Mouse (Mus musculus): ENCODE data around the gene 2310061I04Rik.
A peak's percentile ranks its signal among the peaks of the same experiment; 100 is the strongest.

Gene 2310061I04Rik

DNA sequence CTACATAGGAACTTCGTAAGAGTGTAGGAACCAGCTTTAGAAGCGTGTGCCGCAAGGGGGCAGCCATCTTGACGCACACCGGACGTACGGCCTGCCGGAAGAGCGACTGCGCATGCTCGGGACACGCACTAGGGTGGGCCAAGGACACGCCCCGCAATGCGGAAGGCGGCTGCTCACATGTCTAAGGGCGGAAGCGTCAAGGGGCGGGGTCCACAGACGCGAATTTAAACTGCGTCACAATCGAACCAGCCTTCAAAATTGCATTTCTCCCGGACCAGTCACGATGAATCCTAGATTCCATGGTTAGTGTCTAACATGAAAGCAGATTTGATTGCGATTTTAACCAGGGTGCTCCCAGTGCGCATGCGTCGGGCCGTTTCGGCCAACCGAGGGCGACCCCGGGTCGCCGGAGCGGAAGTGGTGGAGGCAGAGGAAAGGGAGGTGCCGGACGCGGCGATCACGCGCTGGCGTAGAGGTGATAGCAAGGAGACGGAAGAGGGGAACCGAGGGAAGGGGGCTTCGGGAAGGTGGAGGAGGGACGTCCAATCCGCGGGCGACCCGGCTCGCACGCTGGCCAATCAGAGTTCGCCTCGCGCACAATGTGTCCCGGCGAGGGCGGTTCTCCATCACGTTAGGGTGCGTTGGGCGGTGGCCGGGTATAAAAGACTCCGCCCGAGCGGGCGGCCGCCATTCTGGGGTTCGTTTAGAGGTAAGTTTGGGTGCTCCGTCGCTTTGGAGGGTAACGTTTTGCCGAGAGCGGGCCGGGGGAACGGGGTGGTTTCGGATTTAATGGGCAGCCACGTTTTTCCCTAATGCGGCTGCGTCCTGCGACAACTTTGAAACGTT, 19.3 kb upstream of the 2310061I04Rik start, which contains the start of the genes Mrps18b and Ppp1r10:
Gene Mrps18b, minus strand, starts transcription at position 93 of the 846 bp plus-strand sequence.
Gene Ppp1r10, plus strand, starts transcription at position 138 of the 846 bp plus-strand sequence.
- peak; percentile 87 for DNase-seq (ENCODE audit: extremely low read depth, low read depth, low spot score)

GRCm38 (mm10) chr17:35915538-35916296, 18.5 kb upstream of the 2310061I04Rik start:
- no peak for DNase-seq (ENCODE audit: extremely low read depth, low read depth, low spot score)

GRCm38 (mm10) chr17:35914975-35915374, 17.7 kb upstream of the 2310061I04Rik start:
- no peak for DNase-seq (ENCODE audit: extremely low read depth, low read depth, low spot score)

DNA sequence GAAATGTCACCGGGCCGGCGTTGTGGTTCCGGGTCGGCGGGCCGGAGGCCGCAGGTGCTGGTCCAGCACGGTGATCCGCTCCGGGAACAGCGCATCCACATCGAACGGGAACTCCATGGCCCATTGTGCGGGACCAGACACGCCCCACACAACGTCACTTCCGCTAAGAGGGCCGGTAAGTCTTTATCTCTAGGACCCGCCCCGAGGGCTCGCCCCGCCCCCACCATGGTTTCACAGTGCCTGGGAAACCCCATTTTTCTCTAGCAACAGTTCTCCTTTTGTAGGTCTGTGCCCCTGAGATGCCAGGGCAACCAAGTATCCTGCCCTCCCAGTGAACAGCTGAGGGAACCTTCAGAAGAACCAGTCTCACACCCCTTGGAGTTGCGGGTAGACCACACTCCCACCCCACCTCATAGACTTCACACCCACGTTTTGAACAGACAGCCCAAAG, 12.7 kb upstream of the 2310061I04Rik start, which contains the start of gene Atat1:
Gene Atat1, minus strand, starts transcription at position 157 of the 451 bp plus-strand sequence.
- DNase-seq (ENCODE audit: extremely low read depth, low read depth, low spot score), result no peak

- DNase-seq (ENCODE audit: extremely low read depth, low read depth, low spot score), result no peak
Observed at GRCm38 (mm10) chr17:35909186-35909918, 12.1 kb upstream of the 2310061I04Rik start.

GRCm38 (mm10) chr17:35907609-35908008, 10.4 kb upstream of the 2310061I04Rik start:
- DNase-seq (ENCODE audit: extremely low read depth, low read depth, low spot score), result no peak

DNA sequence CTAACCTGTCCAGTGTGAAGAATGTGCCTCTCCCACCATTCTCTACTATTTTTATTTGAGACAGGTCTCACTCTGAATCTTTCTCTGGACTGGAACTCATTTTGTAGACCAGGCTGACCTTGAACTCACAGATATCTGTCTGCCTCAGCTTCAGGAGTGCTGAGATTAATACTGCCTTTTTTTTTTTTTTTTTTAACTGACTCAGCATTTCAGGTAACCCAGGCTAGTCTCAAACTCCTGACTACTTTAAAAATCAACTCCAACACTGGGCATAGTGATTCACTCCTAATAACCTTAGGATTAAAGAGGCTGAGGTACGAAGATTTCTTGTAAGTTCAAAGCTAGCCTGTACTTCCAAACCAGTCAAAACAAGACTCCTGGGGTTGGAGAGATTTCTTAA, 8.4 kb upstream of the 2310061I04Rik start:
- no peak for DNase-seq (ENCODE audit: extremely low read depth, low read depth, low spot score)

DNA sequence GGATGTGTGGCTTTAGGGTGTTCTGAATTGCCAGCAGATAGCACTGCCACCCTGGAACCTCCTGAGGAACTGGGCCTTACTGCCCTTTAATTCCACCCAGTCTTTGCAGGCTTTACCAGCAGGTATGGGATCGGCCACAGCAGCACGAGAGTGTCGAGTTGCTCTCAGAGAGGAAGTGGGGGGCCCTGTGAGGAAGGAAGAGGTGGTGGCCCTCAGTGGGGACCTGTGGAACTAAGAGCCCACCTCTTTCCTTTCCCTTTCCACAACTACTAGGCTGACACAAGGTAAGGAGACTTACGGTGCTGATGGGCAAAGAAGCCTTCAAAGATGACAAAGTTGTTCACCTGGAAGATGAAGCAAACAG, 6.7 kb upstream of the 2310061I04Rik start:
- no peak for DNase-seq (ENCODE audit: extremely low read depth, low read depth, low spot score)

DNA sequence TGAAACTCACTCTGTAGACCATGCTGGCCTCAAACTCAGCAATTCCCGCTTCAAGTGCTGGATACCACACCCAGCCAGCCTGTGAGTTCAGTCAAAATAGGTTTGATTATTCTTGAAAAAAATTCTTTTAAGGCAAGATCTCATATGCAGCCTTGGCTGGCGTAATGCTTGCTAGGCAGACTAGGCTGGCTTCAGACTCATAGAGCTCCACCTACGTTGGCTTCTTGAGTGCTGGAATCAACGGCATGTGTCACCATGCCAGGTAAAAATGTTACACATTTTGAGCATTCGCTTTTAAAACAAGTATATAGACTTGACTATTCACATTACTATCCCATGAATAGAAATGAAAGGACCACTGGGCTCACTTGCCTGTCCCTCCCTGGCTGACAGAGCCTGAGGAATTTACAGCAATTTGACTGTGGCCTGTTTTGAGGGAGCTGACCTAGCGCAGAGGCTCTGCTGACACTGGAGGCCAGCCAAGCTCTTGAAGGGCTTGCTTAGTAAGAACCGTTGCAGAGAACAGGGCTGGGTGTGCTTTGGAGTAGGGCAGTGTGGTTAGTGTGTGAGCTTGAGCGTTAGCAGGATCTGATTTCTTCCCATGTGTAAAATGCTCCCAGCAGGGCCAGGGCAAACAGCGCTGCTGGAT, 6.2 kb upstream of the 2310061I04Rik start:
- no peak for DNase-seq (ENCODE audit: extremely low read depth, low read depth, low spot score)

GRCm38 (mm10) chr17:35900636-35901035, 3.4 kb upstream of the 2310061I04Rik start:
- DNase-seq (ENCODE audit: extremely low read depth, low read depth, low spot score), result no peak

DNA sequence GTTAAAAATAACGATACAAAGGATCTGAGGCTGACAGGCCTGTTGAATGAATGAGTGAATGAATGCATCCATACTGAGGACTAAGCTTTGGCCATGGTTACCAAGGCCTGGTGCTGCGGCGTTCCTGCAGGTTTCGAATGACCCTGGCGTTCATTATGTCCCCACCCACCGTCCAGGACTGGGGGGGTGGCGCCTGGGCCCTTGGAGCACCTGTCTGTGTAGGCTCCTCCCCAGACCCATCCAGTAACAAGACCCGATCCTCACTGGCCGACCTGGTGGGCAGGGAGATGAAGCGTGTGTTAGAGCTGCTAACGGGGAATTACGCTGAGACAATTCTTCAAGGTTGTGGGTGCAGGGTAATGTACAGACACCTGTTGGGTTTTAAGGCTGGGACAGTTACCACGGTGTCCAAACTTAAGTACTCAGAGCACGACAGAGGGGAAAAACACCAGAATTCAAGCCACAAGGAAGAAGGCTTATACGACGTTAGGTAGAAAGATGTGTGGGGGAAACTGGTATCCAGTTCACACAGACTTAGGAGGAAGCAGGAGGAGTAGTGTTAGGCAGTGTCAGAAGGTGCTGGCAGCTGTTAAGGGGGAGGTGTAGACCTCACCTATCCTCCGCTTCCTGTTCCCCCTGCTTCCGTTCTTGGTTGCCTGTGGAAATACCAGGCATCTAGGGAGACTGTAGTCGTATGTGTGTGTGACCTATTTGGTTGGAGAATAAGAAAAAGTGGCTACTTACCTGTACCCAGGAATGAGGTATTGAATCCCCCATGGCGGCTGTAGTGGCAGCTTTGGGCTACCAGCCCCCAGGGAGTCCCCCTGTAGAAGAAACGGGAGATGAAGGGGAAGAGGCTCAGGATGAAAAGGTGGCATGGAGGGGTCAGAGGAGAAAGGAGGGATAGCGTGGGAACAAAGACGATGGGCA, 678 bp upstream of the 2310061I04Rik start:
- DNase-seq (ENCODE audit: extremely low read depth, low read depth, low spot score), result no peak

DNA sequence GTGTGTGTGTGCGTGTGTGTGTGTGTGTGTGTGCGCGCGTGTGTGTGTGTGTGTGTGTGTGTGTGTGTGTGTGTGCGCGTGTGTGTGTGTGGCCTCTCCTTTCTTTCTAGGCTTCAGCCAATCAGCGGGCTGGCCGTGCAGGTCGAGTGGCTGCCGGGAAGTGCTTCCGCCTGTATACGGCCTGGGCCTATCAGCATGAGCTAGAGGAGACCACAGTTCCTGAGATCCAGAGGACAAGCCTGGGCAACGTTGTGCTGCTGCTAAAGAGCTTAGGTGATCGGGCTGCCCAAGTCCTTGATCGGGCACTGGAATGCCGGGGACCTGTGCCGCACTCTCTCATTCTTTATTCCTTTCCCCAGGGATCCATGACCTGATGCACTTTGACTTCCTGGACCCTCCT, 9.5 kb downstream of the 2310061I04Rik start:
- no peak for DNase-seq (ENCODE audit: extremely low read depth, low read depth, low spot score)

DNA sequence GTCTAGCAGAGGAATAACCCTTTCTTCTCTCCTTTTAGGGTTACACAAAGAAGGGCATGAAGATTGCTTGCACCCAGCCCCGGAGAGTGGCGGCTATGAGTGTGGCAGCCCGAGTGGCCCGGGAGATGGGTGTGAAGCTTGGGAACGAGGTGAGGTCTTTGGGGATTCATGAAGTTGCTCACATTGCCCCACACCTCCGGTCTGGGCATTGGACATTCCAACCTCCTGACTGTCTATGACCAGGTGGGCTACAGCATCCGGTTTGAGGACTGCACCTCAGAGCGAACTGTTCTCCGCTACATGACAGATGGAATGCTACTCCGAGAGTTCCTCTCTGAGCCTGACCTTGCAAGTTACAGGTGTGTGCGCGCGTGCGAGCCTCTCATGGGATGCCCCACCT, 13.5 kb downstream of the 2310061I04Rik start:
- DNase-seq (ENCODE audit: extremely low read depth, low read depth, low spot score), result no peak

GRCm38 (mm10) chr17:35882924-35883323, 14.3 kb downstream of the 2310061I04Rik start:
- DNase-seq (ENCODE audit: extremely low read depth, low read depth, low spot score), result no peak

DNA sequence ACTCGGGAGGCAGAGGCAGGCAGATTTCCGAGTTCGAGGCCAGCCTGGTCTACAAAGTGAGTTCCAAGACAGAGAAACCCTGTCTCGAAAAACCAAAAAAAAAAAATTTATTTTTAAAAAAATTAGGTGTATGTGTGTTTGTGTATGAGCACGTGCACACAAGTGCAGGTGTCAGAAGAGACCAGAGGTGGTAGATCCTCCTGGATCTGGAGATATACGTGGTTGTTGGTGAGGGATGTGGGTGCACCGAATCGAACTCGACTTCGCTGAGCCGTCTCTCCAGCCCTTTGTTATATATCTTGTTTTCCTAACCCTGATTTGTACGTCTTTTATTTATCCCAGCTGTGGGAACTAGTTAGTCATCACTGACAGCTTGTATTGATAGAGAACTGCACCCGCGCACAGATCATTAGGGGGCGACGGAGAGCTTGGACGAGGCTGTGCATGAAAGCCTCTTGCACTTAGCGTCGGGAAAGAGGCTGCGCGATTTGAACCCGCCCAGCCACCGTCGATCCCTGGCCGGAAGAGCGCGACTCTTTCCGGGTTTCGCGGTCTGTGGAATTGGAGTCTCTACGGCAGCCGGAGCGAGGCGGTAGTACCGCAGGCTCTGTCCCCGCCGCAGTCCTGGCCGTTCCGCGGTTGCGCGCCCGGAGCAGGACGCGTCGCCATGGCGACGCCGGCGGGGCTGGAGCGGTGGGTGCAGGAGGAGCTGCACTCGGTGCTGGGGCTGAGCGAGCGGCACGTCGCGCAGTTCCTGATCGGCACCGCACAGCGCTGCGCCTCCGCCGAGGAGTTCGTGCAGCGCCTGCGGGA, 17.8 kb downstream of the 2310061I04Rik start, which contains the start of gene Dhx16:
Gene Dhx16, plus strand, starts transcription at position 575 of the 813 bp plus-strand sequence.
- peak; percentile 57 for DNase-seq (ENCODE audit: extremely low read depth, low read depth, low spot score)

DNA sequence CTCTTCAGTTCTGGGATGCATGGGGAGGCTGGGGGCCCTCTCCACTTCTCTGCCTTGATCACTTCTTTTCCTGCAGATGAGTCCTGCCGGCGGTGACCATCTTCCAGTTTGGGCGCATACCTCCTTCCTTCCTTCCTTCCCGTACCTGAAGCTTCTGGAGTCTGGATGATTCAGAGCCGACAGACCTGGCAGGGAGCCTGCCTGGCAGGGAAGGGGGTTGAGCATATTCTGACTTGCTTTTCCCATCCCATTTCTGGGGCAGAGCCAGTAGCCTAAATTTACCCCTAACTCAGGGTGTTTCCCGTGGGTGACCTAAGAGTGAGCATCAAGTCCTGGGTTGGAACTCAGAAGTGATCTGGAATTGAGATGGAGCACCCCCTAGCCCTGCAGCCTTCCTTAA, 22.5 kb downstream of the 2310061I04Rik start:
- DNase-seq (ENCODE audit: extremely low read depth, low read depth, low spot score), result no peak

GRCm38 (mm10) chr17:35873774-35874519, 23.3 kb downstream of the 2310061I04Rik start:
- DNase-seq (ENCODE audit: extremely low read depth, low read depth, low spot score), result no peak
